Mouse (Mus musculus) liver, embryonic 14.5 days (tissue): ENCODE data around the gene Tmem92. TPM values are rescaled to one million over a fixed set of nuclear protein-coding genes. Genes with fewer than 3 reads are reported as not detected.

ENCODE experiments used
- ATAC-seq: fragments of 200-750 bp; cut with Nextera tagmentation; 2 replicates; pipeline ENCODE4 v1.8.0; 2017; ENCODE audit warnings: moderate number of reproducible peaks, mild to moderate bottlenecking, moderate library complexity; ENCODE audit not compliant: insufficient read depth
- DNase-seq, 3 experiments: peaks; one replicate each; pipeline ENCODE4 v3.0.0-alpha.2; 2012 to 2013; ENCODE audit warnings: low read depth in 3 of 3, low spot score in 3 of 3
- H3K27ac ChIP-seq: fragments of 300-500 bp; sonication (generic); 2 replicates; pipeline ENCODE4 v1.5.1; 2014; ENCODE audit warnings: moderate library complexity, mild to moderate bottlenecking, control low read depth, inconsistent platforms
- H3K27me3 ChIP-seq: fragments of 300-500 bp; sonication (generic); 2 replicates; pipeline ENCODE4 v1.6.1; 2014; ENCODE audit warnings: mild to moderate bottlenecking, low read length, moderate library complexity; ENCODE audit not compliant: control insufficient read depth, insufficient read depth
- H3K36me3 ChIP-seq: fragments of 300-500 bp; sonication (generic); replicated peaks from 2 replicates; pipeline ENCODE4 v1.6.1; 2014; ENCODE audit warnings: low read depth; ENCODE audit not compliant: control insufficient read depth, insufficient read depth
- H3K4me1 ChIP-seq, 2 experiments: fragments of 200-500 bp in 1 of 2; fragments of 300-500 bp in 1 of 2; sonication (generic) in 1 of 2; replicated peaks; 2 replicates each; pipeline ENCODE4 v1.6.1; 2012 to 2014; ENCODE audit warnings: antibody characterized with exemption in 1 of 2, inconsistent platforms in 1 of 2, low read length in 1 of 2; ENCODE audit not compliant: control insufficient read depth in 2 of 2, insufficient read depth in 2 of 2
- H3K4me2 ChIP-seq: fragments of 300-500 bp; sonication (generic); 2 replicates; pipeline ENCODE4 v1.6.1; 2014; ENCODE audit warnings: low read depth, mild to moderate bottlenecking, control low read depth, moderate library complexity
- H3K4me3 ChIP-seq, 2 experiments: fragments of 200-500 bp in 1 of 2; fragments of 300-500 bp in 1 of 2; sonication (generic) in 1 of 2; 2 replicates each; pipeline ENCODE4 v1.5.1; 2012 to 2014; ENCODE audit warnings: low read depth in 2 of 2, low read length in 2 of 2, mild to moderate bottlenecking in 2 of 2, control low read depth in 1 of 2, inconsistent platforms in 1 of 2, moderate library complexity in 1 of 2; ENCODE audit not compliant: insufficient read depth in 1 of 2
- H3K9ac ChIP-seq: fragments of 300-500 bp; sonication (generic); replicated peaks from 2 replicates; pipeline ENCODE4 v1.6.1; 2014; ENCODE audit warnings: mild to moderate bottlenecking, control low read depth, moderate library complexity
- H3K9me3 ChIP-seq: fragments of 300-500 bp; sonication (generic); 2 replicates; pipeline ENCODE4 v1.6.1; 2016; ENCODE audit warnings: low read length, mixed read lengths; ENCODE audit not compliant: control insufficient read depth
- CTCF ChIP-seq: IDR thresholded peaks from 2 replicates; pipeline ENCODE4 v1.5.1; 2016; ENCODE audit warnings: antibody characterized with exemption, low read depth, control low read depth
- EP300 ChIP-seq: IDR thresholded peaks from 2 replicates; pipeline ENCODE4 v1.6.1; 2016; ENCODE audit warnings: antibody characterized with exemption, low read depth
- WGBS: fragments of 180-500 bp; shearing (Covaris S2); extraction: QIAGEN DNeasy Blood & Tissue Kit; methylation state at CpG from one replicate; pipeline ENCODE4 v1.1.7; 2014; ENCODE audit not compliant: insufficient replicate concordance; 5-methylcytosine and 5-hydroxymethylcytosine counted together
- polyA plus RNA-seq, 2 experiments: library from polyadenylated mRNA; depleted of rRNA in 1 of 2; stranded (reverse) in 1 of 2; unstranded in 1 of 2; fragments of >200 nt; fragmentation: Nextera tagmentation in 1 of 2; extraction: Ambion mirVana in 1 of 2; gene quantifications; 2 replicates each; pipeline versions ENCODE4 v1.2.1 to v1.2.3; 2012 to 2014

Gene Tmem92
- polyA plus RNA-seq, 2 experiments, result not detected

DNA sequence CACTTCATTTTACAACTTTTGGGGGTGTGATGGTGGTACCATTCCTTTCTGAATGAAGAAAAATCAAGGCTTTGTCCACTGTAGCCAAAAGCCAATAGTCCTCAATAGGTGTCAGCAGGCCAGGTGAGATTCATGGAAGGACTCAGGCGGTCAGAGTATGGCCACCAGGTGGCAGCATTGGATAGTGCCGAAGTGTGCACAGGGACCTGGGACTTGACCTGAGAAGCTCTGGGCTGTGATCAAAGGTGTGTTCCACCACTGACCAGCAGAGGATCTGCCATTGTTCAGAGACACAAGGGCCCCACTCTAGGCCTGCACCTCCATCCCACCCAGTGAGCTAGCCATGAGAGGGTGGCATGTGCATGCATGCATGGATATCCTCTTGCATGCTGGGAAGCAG is 2.7 kb upstream of the Tmem92 start:
- H3K4me3 ChIP-seq, result no peak overlapping the region
- no peak overlapping the region for H3K4me2 ChIP-seq
- no peaks in the 10 kb centered on the region for H3K9me3 ChIP-seq
- H3K4me1 ChIP-seq, result no peaks in the 10 kb centered on the region
- H3K27me3 ChIP-seq, result no peaks in the 10 kb centered on the region
- no peak overlapping the region for H3K9ac ChIP-seq
- H3K36me3 ChIP-seq, result no peaks in the 10 kb centered on the region
- WGBS, result 9% methylated on average over 2 of the region's 2 CpGs
- no peak overlapping the region for H3K27ac ChIP-seq
- peak in 1 of 3 experiments; percentile 22 for DNase-seq
- no peak for ATAC-seq
- TF ChIP-seq CTCF, result peak; percentile 89
- no peak for TF ChIP-seq EP300

DNA sequence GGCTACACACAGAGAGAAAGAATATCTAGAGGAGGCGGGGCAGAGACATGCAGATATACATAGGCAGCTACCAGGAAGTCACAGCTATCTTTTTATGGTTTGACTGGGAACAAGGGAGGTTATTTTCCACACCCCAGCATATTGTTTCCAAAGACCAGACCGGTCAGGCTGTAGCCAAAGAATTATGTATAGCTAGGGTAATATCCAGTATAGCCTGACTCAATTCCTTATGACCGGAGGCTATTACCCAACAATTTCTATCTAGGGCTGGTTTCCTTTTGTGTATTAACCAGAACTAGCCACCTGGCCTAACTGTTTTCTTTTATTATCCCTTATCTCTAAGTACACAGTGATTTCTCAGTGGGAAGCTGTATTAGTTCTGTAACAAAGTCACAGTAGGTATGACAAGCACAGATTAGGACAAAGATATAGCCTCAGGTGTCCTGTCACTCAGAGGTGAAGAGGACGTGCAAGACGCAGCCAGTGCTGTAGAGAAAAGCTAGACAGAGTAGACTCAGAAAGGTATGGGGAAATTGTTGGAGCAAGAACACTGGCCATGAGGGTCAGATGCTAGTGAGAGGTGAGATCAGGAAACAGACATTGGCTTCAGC is 7.5 kb downstream of the Tmem92 start:
- no peaks in the 10 kb centered on the region for H3K4me1 ChIP-seq
- H3K36me3 ChIP-seq, result no peaks in the 10 kb centered on the region
- no peak for TF ChIP-seq CTCF
- no peak for TF ChIP-seq EP300
- no peak for DNase-seq
- no peak overlapping the region for H3K27ac ChIP-seq
- H3K9me3 ChIP-seq, result no peaks in the 10 kb centered on the region
- no peak overlapping the region for H3K4me2 ChIP-seq
- H3K4me3 ChIP-seq, result no peak overlapping the region
- no peaks in the 10 kb centered on the region for H3K27me3 ChIP-seq
- ATAC-seq, result no peak
- H3K9ac ChIP-seq, result no peak overlapping the region
- 61% methylated on average over 5 of the region's 5 CpGs for WGBS

DNA sequence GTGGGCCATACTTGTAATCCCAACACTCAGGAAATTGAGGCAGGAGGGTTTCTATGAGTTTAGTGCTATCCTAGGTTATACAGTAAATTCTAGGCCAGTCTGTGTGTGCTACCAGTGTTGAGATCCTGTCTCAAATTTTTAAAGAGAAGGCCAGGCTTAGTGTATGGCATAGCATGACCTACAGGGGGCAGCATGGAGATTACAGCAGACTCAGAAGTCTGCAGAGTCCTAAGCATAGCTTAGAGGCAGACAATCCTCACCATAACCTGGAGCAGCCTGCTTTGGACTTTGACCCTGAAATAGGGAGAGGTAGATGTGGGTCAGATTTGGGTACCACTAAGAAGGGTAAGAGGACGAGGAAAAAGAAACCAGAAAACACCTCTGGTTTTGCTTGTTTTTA is 8.7 kb downstream of the Tmem92 start:
- Histone ChIP-seq H3K4me3 (no peak overlapping the region), H3K4me2 (no peak overlapping the region), H3K9me3 (no peaks in the 10 kb centered on the region), H3K36me3 (no peaks in the 10 kb centered on the region), H3K27ac (no peak overlapping the region), H3K4me1 (no peaks in the 10 kb centered on the region), H3K9ac (no peak overlapping the region), H3K27me3 (no peaks in the 10 kb centered on the region)
- WGBS, result 36% methylated on average over 1 of the region's 1 CpGs
- TF ChIP-seq CTCF (peak; percentile 53), EP300 (no peak)
- no peak for DNase-seq
- ATAC-seq, result no peak

DNA sequence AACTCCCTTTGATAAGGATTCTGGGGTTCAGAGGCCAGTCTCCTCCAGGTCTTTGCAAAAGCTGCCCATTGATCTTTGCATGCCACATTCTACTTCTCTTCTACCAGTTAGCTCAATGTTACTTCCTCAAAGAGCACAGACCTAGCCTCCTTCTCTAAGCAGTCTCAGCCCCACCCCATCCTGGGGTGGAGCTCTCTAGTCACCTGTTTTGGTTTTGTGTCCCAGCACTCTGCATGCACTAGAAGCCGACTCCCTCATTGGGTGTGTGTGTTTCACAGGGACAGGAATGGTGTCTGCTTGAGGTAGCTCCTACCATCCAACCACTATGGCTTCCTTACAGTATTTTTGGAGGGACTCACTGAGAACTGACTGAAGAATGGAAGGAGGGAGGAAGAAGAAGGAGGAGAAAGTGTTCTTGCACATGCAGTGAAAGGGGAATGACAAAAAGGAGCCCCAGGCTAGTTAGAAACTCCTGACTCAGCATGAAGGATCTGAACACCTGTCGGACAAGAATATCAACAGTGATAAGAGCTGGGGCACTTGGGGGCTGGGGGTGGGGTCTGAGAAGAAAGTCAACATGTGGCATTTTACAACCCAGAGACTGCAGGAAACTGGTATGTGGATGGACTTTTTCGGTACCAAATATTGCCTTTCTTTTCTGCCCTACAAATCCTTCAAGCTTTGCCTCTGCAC is 10.0 kb downstream of the Tmem92 start:
- WGBS, result 50% methylated on average over 3 of the region's 3 CpGs
- Histone ChIP-seq H3K9ac (no peak overlapping the region), H3K4me3 (no peak overlapping the region), H3K4me1 (no peaks in the 10 kb centered on the region), H3K9me3 (no peaks in the 10 kb centered on the region), H3K4me2 (no peak overlapping the region), H3K27me3 (no peaks in the 10 kb centered on the region), H3K27ac (no peak overlapping the region), H3K36me3 (no peaks in the 10 kb centered on the region)
- ATAC-seq (no peak), DNase-seq (no peak)
- TF ChIP-seq EP300 (no peak), CTCF (no peak)

DNA sequence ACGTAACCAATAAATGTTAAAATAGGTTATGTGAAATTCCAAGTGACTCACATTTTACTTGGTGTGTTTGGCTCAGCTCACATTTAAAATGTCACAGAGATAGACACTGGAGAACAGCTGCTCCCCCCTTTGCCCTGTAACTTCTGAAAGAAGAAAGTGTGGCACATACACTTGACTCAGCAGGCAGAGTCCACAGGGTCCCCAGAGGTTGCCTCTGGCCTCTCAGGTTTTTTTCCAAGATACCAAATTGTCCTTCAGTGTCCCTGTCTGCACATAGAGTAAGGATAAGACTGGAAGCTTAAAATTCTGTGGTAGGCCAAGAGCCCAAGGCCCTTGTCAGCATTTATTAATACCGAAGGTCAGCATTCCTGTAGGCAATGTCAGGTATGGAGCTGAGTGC is 15.3 kb downstream of the Tmem92 start:
- Histone ChIP-seq H3K9me3 (no peaks in the 10 kb centered on the region), H3K27me3 (no peaks in the 10 kb centered on the region), H3K36me3 (no peaks in the 10 kb centered on the region), H3K4me3 (no peak overlapping the region), H3K9ac (no peak overlapping the region), H3K27ac (no peak overlapping the region), H3K4me2 (no peak overlapping the region), H3K4me1 (no peaks in the 10 kb centered on the region)
- TF ChIP-seq EP300 (no peak), CTCF (no peak)
- DNase-seq, result no peak
- 68% methylated on average over 2 of the region's 2 CpGs for WGBS
- no peak for ATAC-seq
